Mouse (Mus musculus) liver, embryonic 13.5 days (tissue): ENCODE measurements around the gene Aes. TPM values are rescaled to one million over a fixed set of nuclear protein-coding genes. Genes with fewer than 3 reads are reported as not detected.

Experiments
- ATAC-seq: fragments of 200-750 bp; cut with Nextera tagmentation; 2 replicates; pipeline ENCODE4 v1.8.0; 2017; ENCODE audit warnings: low read depth, mild to moderate bottlenecking, moderate number of reproducible peaks, moderate library complexity
- DNase-seq: peaks from one replicate; pipeline ENCODE4 v3.0.0; 2022
- H3K27ac ChIP-seq: fragments of 300-500 bp; sonication (generic); 2 replicates; pipeline ENCODE4 v1.5.1; 2015; ENCODE audit warnings: moderate library complexity, mild to moderate bottlenecking, inconsistent platforms
- H3K27me3 ChIP-seq: fragments of 300-500 bp; sonication (generic); 2 replicates; pipeline ENCODE4 v1.6.1; 2015; ENCODE audit warnings: mild to moderate bottlenecking, inconsistent platforms
- H3K36me3 ChIP-seq: fragments of 300-500 bp; sonication (generic); 2 replicates; pipeline ENCODE4 v1.6.1; 2015; ENCODE audit warnings: mild to moderate bottlenecking, inconsistent platforms
- H3K4me1 ChIP-seq: fragments of 300-500 bp; sonication (generic); replicated peaks from 2 replicates; pipeline ENCODE4 v1.6.1; 2015; ENCODE audit warnings: inconsistent platforms
- H3K4me2 ChIP-seq: fragments of 300-500 bp; sonication (generic); 2 replicates; pipeline ENCODE4 v1.6.1; 2015; ENCODE audit warnings: inconsistent platforms, mild to moderate bottlenecking, moderate library complexity
- H3K4me3 ChIP-seq: fragments of 300-500 bp; sonication (generic); replicated peaks from 2 replicates; pipeline ENCODE4 v1.5.1; 2015; ENCODE audit warnings: mild to moderate bottlenecking, inconsistent platforms
- H3K9ac ChIP-seq: fragments of 300-500 bp; sonication (generic); 2 replicates; pipeline ENCODE4 v1.6.1; 2015; ENCODE audit warnings: mild to moderate bottlenecking, inconsistent platforms
- H3K9me3 ChIP-seq: fragments of 300-500 bp; sonication (generic); replicated peaks from 2 replicates; pipeline ENCODE4 v1.6.1; 2016; ENCODE audit warnings: inconsistent platforms
- WGBS: fragments of 180-500 bp; shearing (Covaris S2); methylation state at CpG from one replicate; pipeline ENCODE4 v1.1.7; 2015; ENCODE audit not compliant: insufficient replicate concordance; 5-methylcytosine and 5-hydroxymethylcytosine counted together
- polyA plus RNA-seq: library from polyadenylated mRNA; unstranded; fragments of >200 nt; fragmentation: Nextera tagmentation; extraction: Ambion mirVana; gene quantifications from 2 replicates; pipeline ENCODE4 v1.2.1, GENCODE M21; 2015

Aes gene
- 201 and 215 TPM in 2 replicates for polyA plus RNA-seq

DNA sequence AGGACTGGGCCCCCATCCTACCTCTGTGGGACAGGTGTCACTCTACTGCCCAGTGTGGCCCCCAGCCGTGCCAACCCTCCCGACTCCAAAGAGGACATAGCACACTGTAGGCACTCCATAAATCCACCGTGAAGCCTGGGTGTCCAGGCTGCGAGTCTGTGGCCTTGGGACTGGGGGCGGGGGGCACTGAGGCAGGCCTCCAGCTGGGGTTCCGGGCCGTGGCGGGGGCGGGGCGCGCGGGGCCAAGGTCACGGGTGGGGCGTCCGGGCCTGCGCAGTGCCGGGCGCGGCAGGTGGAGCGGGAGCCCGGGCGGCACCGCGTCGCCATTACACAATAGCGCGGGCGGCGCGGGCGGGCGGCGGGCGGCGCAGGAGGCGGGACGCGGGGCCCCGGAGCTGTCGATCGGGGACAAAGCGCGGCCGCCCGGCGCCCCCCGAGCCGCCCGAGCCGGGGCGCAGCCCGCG is at the start of gene Aes:
Gene Aes (plus strand): TSS at position 326 of the 464 bp plus-strand sequence.
- H3K27ac ChIP-seq = peak within 1 kb of the TSS; percentile 85
- 2% methylated on average over 20 of the region's 53 CpGs for WGBS
- H3K4me3 ChIP-seq = peak within 1 kb of the TSS; percentile 85
- H3K4me1 ChIP-seq = peaks cover 54% of the 10 kb centered on the region
- ATAC-seq = peak; percentile 69
- no peaks in the 10 kb centered on the region for H3K9me3 ChIP-seq
- H3K36me3 ChIP-seq = peaks cover 27% of the 10 kb centered on the region
- H3K27me3 ChIP-seq = no peaks in the 10 kb centered on the region
- H3K9ac ChIP-seq = peak within 1 kb of the TSS; percentile 92
- peak within 1 kb of the TSS; percentile 91 for H3K4me2 ChIP-seq
- DNase-seq = peak; percentile 46

DNA sequence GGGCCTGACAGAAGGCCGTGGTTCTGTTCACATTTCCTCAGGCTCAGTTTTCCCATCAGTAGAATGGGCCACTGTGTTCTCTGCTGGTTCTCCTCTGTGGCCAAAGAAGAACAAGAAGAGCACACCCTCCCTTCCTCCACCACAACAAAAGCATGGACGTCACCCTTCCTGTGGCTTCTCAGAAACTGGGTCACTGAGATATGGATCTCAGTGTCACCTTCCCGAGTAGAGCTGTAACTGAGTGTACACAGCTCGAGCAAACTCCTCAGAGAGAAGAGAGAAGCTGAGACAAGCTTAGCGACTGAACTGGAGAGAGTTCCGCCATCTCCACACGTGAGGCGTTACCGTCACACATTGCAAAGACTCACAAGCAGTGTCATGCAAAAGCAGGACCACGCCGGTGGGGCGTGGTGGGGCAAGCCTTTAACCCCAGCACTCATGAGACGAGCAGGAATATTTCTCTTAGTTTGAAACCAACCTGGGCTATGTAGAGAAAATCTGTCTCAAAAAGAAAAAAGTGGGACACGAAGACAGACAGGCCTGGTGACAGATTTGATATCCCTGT is 49.0 kb upstream of the Aes start:
- Histone ChIP-seq H3K27me3 (no peaks in the 10 kb centered on the region), H3K9ac (no peak overlapping the region), H3K4me2 (no peak overlapping the region), H3K36me3 (peaks cover 25% of the 10 kb centered on the region), H3K27ac (no peak overlapping the region), H3K4me1 (peaks cover 16% of the 10 kb centered on the region), H3K9me3 (peaks cover 4% of the 10 kb centered on the region; the same call in 1 of the 2 replicates), H3K4me3 (no peak overlapping the region)
- ATAC-seq = no peak
- WGBS = 63% methylated on average over 14 of the region's 14 CpGs
- DNase-seq = no peak

DNA sequence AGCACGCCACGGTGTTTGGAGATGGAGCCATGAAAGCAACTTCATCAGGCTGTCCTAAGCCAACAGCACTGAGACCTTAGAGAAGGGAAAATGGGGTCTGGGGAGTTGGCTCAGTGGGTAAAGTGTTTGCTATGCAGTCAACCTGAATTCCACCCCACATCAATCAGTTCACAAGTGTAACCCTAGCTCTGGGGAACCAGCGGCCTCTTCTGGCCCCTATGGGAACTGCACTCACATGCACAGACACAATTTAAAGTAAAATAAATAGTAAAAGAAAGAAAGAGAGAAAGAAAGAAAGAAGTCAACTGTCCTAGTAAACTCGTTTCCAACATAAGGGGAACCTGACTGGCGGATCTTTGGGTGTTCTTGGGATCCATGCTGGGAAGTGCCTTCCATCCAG is 45.5 kb upstream of the Aes start:
- 84% methylated on average over 5 of the region's 5 CpGs for WGBS
- H3K27ac ChIP-seq = no peak overlapping the region
- DNase-seq (no peak), ATAC-seq (no peak)
- peaks cover 4% of the 10 kb centered on the region; the same call in 1 of the 2 replicates for H3K9me3 ChIP-seq
- no peak overlapping the region for H3K4me2 ChIP-seq
- peaks cover 24% of the 10 kb centered on the region for H3K4me1 ChIP-seq
- H3K36me3 ChIP-seq = peaks cover 20% of the 10 kb centered on the region
- H3K9ac ChIP-seq = no peak overlapping the region
- no peaks in the 10 kb centered on the region for H3K27me3 ChIP-seq
- H3K4me3 ChIP-seq = no peak overlapping the region

DNA sequence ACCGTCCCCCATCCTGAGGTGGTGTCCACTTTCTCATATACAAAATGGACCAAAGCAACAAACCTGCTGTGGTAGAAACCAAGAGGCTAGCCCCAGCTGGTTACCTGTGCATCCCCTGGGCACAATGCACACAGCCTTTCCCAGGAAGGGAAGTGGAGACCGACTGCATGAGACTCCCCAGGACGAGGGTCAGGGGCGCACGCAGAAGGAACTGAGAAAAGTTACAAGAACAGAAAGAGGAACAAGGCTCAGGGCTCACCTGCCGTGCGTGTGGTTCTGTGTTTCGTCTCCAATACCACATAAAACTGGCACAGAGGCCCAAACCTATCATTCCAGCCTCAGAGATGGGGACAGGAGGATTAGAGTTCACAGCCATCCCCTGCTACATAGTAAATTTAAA is 42.1 kb upstream of the Aes start:
- Histone ChIP-seq H3K36me3 (peaks cover 16% of the 10 kb centered on the region), H3K27ac (peak overlapping the region; percentile 1), H3K4me1 (peaks cover 42% of the 10 kb centered on the region), H3K9me3 (peaks cover 4% of the 10 kb centered on the region; the same call in 1 of the 2 replicates), H3K4me3 (no peak overlapping the region), H3K4me2 (no peak overlapping the region), H3K9ac (0 out of 2 replicates have a peak overlapping the region, but pooled peaks have one; percentile 1), H3K27me3 (no peaks in the 10 kb centered on the region)
- ATAC-seq (no peak), DNase-seq (no peak)
- 56% methylated on average over 8 of the region's 8 CpGs for WGBS

DNA sequence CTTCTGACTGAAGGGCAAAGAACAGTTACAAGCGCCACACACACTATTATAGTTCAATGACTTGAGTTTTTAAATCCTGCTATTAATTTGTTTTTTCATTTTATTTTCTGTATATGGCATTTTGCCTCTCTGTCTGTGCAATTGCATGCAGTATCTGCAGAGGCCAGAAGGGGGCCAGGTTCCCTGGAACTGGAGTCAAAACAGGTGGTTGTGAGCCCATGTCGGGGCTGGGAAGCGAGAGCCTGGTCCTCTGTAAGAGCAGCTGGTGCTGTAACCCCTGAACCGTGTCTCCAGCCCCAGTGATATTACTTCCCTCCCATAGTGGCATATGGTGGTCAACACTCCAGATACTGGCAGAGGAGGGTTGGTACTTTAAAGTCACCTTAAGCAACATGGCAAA is 40.7 kb upstream of the Aes start:
- no peak overlapping the region for H3K4me3 ChIP-seq
- no peak for DNase-seq
- peaks cover 12% of the 10 kb centered on the region for H3K36me3 ChIP-seq
- WGBS = 16% methylated on average over 4 of the region's 4 CpGs
- no peak for ATAC-seq
- no peak overlapping the region for H3K9ac ChIP-seq
- H3K4me1 ChIP-seq = peaks cover 51% of the 10 kb centered on the region
- H3K27ac ChIP-seq = peak overlapping the region; percentile 66
- no peaks in the 10 kb centered on the region for H3K27me3 ChIP-seq
- no peak overlapping the region for H3K4me2 ChIP-seq
- peaks cover 4% of the 10 kb centered on the region; the same call in 1 of the 2 replicates for H3K9me3 ChIP-seq

DNA sequence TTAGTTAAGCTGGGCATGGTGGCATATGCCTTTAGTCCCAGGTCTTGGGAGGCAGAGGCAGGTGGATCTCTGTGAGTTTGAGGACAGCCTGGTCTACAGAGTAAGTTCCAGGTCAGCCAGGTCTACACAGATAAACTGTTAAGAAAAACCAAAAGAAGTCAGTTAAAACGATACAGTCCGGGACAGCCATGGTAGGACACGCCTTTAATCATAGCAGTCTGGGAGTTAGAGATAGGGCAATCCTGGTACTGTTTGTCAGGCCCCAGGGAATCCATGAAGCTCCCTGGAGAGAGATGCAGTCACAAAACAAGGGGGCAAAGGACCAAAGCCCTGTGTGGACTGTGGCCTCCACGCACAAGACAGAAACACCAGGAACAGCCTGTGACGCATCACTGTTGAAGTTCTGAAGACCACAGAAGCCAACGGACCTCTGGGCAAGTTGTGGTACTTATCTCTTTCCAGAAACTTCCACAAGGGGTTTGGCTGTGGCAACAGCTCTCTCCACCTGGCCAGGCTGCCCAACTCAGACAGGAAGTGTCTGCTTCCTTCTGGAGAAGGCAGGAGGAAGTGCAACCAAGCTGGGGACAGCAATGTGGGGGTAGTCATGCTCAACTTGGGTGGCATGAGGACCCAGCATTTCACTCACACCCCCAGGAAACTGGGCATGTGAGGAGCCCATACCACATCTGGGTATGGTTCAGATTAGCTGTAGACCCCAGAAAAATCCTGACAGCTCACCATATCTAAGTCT is 39.9 kb upstream of the Aes start:
- H3K4me3 ChIP-seq = no peak overlapping the region
- DNase-seq = peak; percentile 35
- H3K27me3 ChIP-seq = no peaks in the 10 kb centered on the region
- WGBS = 10% methylated on average over 6 of the region's 6 CpGs
- peak overlapping the region; percentile 15 for H3K4me2 ChIP-seq
- peak; percentile 81 for ATAC-seq
- H3K27ac ChIP-seq = peak overlapping the region; percentile 66
- peaks cover 3% of the 10 kb centered on the region for H3K36me3 ChIP-seq
- no peaks in the 10 kb centered on the region for H3K9me3 ChIP-seq
- H3K9ac ChIP-seq = 0 out of 2 replicates have a peak overlapping the region, but pooled peaks have one; percentile 22
- H3K4me1 ChIP-seq = peaks cover 60% of the 10 kb centered on the region

DNA sequence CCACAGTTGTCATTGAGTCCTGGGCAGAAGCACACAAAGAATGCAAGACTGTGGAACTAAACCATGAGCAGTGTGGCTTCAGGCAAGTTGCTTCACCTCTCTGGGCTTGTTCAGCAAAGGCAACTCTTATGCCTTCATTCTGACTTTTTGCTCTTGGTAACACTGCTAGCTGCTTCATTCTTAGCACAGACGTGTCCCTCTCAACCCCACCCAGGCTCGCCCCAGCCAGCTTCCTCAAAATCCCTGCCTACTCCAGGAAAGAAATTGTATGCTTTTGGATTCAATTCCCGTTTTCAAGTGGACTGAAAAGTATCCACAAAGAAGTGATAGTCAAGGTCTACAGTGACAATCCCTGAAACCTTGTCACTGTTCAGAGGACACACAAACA is 39.3 kb upstream of the Aes start:
- DNase-seq (no peak), ATAC-seq (no peak)
- 27% methylated on average over 3 of the region's 3 CpGs for WGBS
- H3K4me2 ChIP-seq = peak overlapping the region; percentile 15
- peaks cover 65% of the 10 kb centered on the region for H3K4me1 ChIP-seq
- peak overlapping the region; percentile 66 for H3K27ac ChIP-seq
- no peaks in the 10 kb centered on the region for H3K9me3 ChIP-seq
- H3K36me3 ChIP-seq = no peaks in the 10 kb centered on the region
- no peak overlapping the region for H3K9ac ChIP-seq
- H3K27me3 ChIP-seq = no peaks in the 10 kb centered on the region
- no peak overlapping the region for H3K4me3 ChIP-seq

DNA sequence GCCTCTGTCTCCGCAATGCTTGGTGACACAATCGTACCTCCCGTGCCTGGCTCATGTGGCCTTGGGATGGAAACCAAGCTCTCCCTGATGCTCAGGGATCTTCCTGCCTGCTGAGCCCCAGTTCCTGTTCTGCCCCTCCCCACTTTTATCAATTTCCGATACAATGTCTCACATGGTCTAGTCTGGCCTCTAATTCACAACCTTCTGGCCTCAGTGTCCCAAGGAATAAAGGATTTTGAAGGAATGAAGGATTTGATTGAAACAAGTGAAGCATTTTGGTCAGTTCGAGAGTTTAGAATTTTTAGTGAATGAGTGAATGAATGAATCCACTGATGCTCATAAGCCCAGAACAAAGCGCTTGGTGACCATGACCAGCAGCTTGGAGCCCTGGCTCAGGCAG is 36.1 kb upstream of the Aes start:
- H3K9me3 ChIP-seq = no peaks in the 10 kb centered on the region
- H3K36me3 ChIP-seq = no peaks in the 10 kb centered on the region
- 35% methylated on average over 6 of the region's 6 CpGs for WGBS
- H3K9ac ChIP-seq = peak overlapping the region; percentile 72
- peak overlapping the region; percentile 52 for H3K4me3 ChIP-seq
- DNase-seq (no peak), ATAC-seq (no peak)
- H3K4me2 ChIP-seq = peak overlapping the region; percentile 72
- H3K27me3 ChIP-seq = no peaks in the 10 kb centered on the region
- H3K4me1 ChIP-seq = peaks cover 62% of the 10 kb centered on the region
- H3K27ac ChIP-seq = peak overlapping the region; percentile 76

DNA sequence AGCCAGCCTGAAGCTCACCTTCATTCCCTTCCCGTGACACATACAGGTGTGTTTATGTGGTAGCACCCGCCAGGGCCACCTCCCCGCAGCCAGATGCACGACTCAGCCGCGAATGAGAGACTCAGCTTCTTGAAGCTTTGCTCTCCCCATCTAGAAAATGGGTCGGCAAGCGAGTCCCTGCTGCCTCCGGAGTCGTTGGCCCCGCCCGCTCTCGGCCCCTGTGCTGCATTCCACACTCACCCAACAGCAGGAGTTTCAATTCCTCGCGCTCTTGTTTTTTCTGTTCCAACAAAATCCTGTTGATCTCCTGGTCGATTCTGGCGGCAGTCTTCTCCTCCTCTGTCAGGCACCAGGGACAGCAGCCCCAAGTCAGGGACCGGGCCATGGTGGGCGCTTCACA is 35.7 kb upstream of the Aes start:
- WGBS = 3% methylated on average over 19 of the region's 19 CpGs
- H3K9me3 ChIP-seq = no peaks in the 10 kb centered on the region
- no peak for DNase-seq
- H3K4me2 ChIP-seq = peak overlapping the region; percentile 72
- H3K4me1 ChIP-seq = peaks cover 58% of the 10 kb centered on the region
- H3K27ac ChIP-seq = peak overlapping the region; percentile 76
- ATAC-seq = no peak
- no peaks in the 10 kb centered on the region for H3K27me3 ChIP-seq
- H3K4me3 ChIP-seq = peak overlapping the region; percentile 52
- H3K9ac ChIP-seq = peak overlapping the region; percentile 72
- H3K36me3 ChIP-seq = no peaks in the 10 kb centered on the region

DNA sequence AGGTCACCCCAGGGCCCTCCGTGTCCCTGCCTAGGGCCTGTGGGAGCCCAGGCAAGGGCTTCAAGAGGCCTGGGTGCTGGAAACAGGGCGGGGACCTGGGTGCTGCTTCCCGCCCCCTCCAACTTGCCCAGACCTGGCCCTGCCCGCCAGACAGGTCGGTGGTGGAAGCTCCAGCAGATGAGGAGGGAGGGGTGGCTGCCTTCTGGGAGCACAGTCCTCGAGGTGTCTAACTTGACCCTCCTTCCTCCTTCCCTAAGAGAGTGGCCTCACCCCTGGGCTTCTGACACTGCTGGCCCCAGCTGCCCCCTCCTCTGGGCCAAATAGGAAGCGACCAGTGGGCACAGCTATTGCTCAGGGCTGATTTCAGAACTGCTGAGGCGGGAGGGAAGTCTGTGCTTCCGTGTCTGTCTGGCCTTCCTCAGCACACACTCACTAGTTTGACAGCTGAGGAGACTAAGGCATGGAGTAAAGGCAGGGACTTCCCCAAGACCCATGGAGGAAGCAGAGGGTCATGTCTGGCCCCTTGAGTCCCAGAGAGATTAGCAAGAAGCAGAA is 35.2 kb upstream of the Aes start, which contains the start of gene Gna15:
Gene Gna15 (minus strand): TSS at position 175 of the 555 bp plus-strand sequence.
- H3K9ac ChIP-seq = peak within 1 kb of the TSS; percentile 72
- no peaks in the 10 kb centered on the region for H3K9me3 ChIP-seq
- peak within 1 kb of the TSS; percentile 76 for H3K27ac ChIP-seq
- 11% methylated on average over 9 of the region's 9 CpGs for WGBS
- H3K4me1 ChIP-seq = peaks cover 52% of the 10 kb centered on the region
- peak within 1 kb of the TSS; percentile 52 for H3K4me3 ChIP-seq
- H3K36me3 ChIP-seq = peaks cover 3% of the 10 kb centered on the region
- no peak for DNase-seq
- peak within 1 kb of the TSS; percentile 72 for H3K4me2 ChIP-seq
- no peaks in the 10 kb centered on the region for H3K27me3 ChIP-seq
- peak; percentile 52 for ATAC-seq

DNA sequence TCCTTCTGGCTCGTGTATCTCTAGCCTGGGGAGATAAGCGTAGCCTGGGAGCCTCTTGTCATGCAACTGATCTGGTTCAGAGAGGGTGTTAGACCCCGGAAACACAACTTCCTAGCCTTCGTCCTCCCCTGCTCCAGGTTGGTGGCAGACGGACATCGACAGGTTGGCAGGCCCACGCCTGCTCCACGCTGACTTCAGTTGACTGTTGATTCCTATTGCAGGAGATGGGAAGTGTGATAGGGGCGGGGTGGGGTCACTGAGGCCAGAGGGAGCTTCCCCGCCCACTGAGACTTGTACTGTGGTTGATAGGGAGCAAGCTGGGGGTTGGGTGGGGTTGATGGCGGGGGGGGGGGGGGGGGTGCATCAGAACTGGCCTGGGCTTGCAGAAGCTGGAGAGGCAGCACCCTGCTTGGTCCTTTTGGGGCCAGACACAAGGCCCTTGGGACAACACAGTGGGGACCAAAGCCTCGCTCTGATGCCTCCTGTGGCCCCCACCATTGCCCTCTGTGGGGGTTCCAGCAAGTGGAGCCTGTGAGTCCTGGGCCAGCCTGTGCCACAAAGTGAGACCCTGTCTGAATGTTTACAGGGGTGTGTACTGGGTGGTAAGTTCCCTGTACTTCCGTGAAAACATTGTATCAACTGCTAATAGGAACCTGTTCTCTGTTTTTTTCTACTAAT is 34.1 kb upstream of the Aes start:
- WGBS = 13% methylated on average over 12 of the region's 13 CpGs
- peak; percentile 74 for ATAC-seq
- H3K4me3 ChIP-seq = peak overlapping the region; percentile 11

More for the DNA sequence above, 34.1 kb upstream of the Aes start:
- no peaks in the 10 kb centered on the region for H3K9me3 ChIP-seq
- peaks cover 13% of the 10 kb centered on the region for H3K36me3 ChIP-seq
- peak overlapping the region; percentile 57 for H3K9ac ChIP-seq
- peak; percentile 69 for DNase-seq
- H3K4me2 ChIP-seq = peak overlapping the region; percentile 72
- H3K4me1 ChIP-seq = peaks cover 42% of the 10 kb centered on the region
- H3K27me3 ChIP-seq = no peaks in the 10 kb centered on the region
- H3K27ac ChIP-seq = peak overlapping the region; percentile 76
